Mouse (Mus musculus): ENCODE measurements around the gene Phactr2. TPM values are rescaled to one million over a fixed set of nuclear protein-coding genes. Genes with fewer than 3 reads are reported as not detected.

The Phactr2 gene
- polyA plus RNA-seq, 1 experiment from 2014 or later, result 41.5 TPM

- H3K9ac ChIP-seq (ENCODE audit: low read depth, low read length), result no peak overlapping the region
- H3K9me3 ChIP-seq (ENCODE audit: control insufficient read depth, low read length), result no peaks in the 10 kb centered on the region
- WGBS, result 61% methylated on average over 10 of the region's 10 CpGs
- no peak for ATAC-seq (ENCODE audit: low FRiP score, low TSS enrichment)
- no peaks in the 10 kb centered on the region for H3K27me3 ChIP-seq (ENCODE audit: control insufficient read depth, insufficient read depth, low read length)
- no peak overlapping the region for H3K4me3 ChIP-seq (ENCODE audit: low read length)
- no peaks in the 10 kb centered on the region for H3K36me3 ChIP-seq (ENCODE audit: control insufficient read depth, insufficient read depth, low read length)
- H3K4me2 ChIP-seq (replicated peaks; ENCODE audit: low read depth, low read length), result no peak overlapping the region
- H3K27ac ChIP-seq (ENCODE audit: low read depth, low read length), result no peak overlapping the region; the same call in 1 of the 2 replicates
- H3K4me1 ChIP-seq (ENCODE audit: control insufficient read depth, insufficient read depth, low read length), result 0 out of 2 replicates have a peak, but pooled peaks cover 3% of the 10 kb centered on the region
Measured at GRCm38 (mm10) chr10:13438118-13438821, 35.9 kb downstream of the Phactr2 start.

- ATAC-seq (ENCODE audit: low FRiP score, low TSS enrichment), result no peak
- Histone ChIP-seq H3K9me3 (ENCODE audit: control insufficient read depth, low read length) (no peaks in the 10 kb centered on the region), H3K36me3 (ENCODE audit: control insufficient read depth, insufficient read depth, low read length) (no peaks in the 10 kb centered on the region), H3K9ac (ENCODE audit: low read depth, low read length) (no peak overlapping the region), H3K27ac (ENCODE audit: low read depth, low read length) (peak overlapping the region; percentile 59; the same call in 1 of the 2 replicates), H3K4me2 (replicated peaks; ENCODE audit: low read depth, low read length) (no peak overlapping the region), H3K4me3 (ENCODE audit: low read length) (no peak overlapping the region), H3K27me3 (ENCODE audit: control insufficient read depth, insufficient read depth, low read length) (no peaks in the 10 kb centered on the region), H3K4me1 (ENCODE audit: control insufficient read depth, insufficient read depth, low read length) (0 out of 2 replicates have a peak, but pooled peaks cover 3% of the 10 kb centered on the region)
- 86% methylated on average over 9 of the region's 9 CpGs for WGBS
Measured at GRCm38 (mm10) chr10:13437011-13437410, 37.2 kb downstream of the Phactr2 start.

GRCm38 (mm10) chr10:13433016-13433415 lies 41.2 kb downstream of the Phactr2 start:
- Histone ChIP-seq H3K9ac (ENCODE audit: low read depth, low read length) (no peak overlapping the region), H3K27ac (ENCODE audit: low read depth, low read length) (no peak overlapping the region), H3K36me3 (ENCODE audit: control insufficient read depth, insufficient read depth, low read length) (no peaks in the 10 kb centered on the region), H3K4me2 (replicated peaks; ENCODE audit: low read depth, low read length) (no peak overlapping the region), H3K4me3 (ENCODE audit: low read length) (no peak overlapping the region), H3K9me3 (ENCODE audit: control insufficient read depth, low read length) (no peaks in the 10 kb centered on the region), H3K27me3 (ENCODE audit: control insufficient read depth, insufficient read depth, low read length) (no peaks in the 10 kb centered on the region), H3K4me1 (ENCODE audit: control insufficient read depth, insufficient read depth, low read length) (peaks cover 13% of the 10 kb centered on the region)
- WGBS, result 75% methylated on average over 7 of the region's 7 CpGs
- no peak for ATAC-seq (ENCODE audit: low FRiP score, low TSS enrichment)

GRCm38 (mm10) chr10:13431641-13432540 lies 42.3 kb downstream of the Phactr2 start:
- WGBS, result 27% methylated on average over 8 of the region's 8 CpGs
- Histone ChIP-seq H3K9ac (ENCODE audit: low read depth, low read length) (no peak overlapping the region), H3K4me1 (ENCODE audit: control insufficient read depth, insufficient read depth, low read length) (peaks cover 13% of the 10 kb centered on the region), H3K36me3 (ENCODE audit: control insufficient read depth, insufficient read depth, low read length) (no peaks in the 10 kb centered on the region), H3K9me3 (ENCODE audit: control insufficient read depth, low read length) (no peaks in the 10 kb centered on the region), H3K27ac (ENCODE audit: low read depth, low read length) (peak overlapping the region; percentile 77), H3K27me3 (ENCODE audit: control insufficient read depth, insufficient read depth, low read length) (no peaks in the 10 kb centered on the region), H3K4me2 (replicated peaks; ENCODE audit: low read depth, low read length) (no peak overlapping the region), H3K4me3 (ENCODE audit: low read length) (no peak overlapping the region)
- ATAC-seq (ENCODE audit: low FRiP score, low TSS enrichment), result no peak

GRCm38 (mm10) chr10:13429766-13430165 lies 44.4 kb downstream of the Phactr2 start:
- WGBS, result 14% methylated on average over 5 of the region's 5 CpGs
- H3K27me3 ChIP-seq (ENCODE audit: control insufficient read depth, insufficient read depth, low read length), result no peaks in the 10 kb centered on the region
- ATAC-seq (ENCODE audit: low FRiP score, low TSS enrichment), result no peak
- no peak overlapping the region for H3K9ac ChIP-seq (ENCODE audit: low read depth, low read length)
- H3K4me2 ChIP-seq (replicated peaks; ENCODE audit: low read depth, low read length), result no peak overlapping the region; the same call in 1 of the 2 replicates
- no peaks in the 10 kb centered on the region for H3K36me3 ChIP-seq (ENCODE audit: control insufficient read depth, insufficient read depth, low read length)
- H3K4me1 ChIP-seq (ENCODE audit: control insufficient read depth, insufficient read depth, low read length), result peaks cover 15% of the 10 kb centered on the region
- H3K4me3 ChIP-seq (ENCODE audit: low read length), result no peak overlapping the region
- H3K9me3 ChIP-seq (ENCODE audit: control insufficient read depth, low read length), result no peaks in the 10 kb centered on the region
- no peak overlapping the region for H3K27ac ChIP-seq (ENCODE audit: low read depth, low read length)

DNA sequence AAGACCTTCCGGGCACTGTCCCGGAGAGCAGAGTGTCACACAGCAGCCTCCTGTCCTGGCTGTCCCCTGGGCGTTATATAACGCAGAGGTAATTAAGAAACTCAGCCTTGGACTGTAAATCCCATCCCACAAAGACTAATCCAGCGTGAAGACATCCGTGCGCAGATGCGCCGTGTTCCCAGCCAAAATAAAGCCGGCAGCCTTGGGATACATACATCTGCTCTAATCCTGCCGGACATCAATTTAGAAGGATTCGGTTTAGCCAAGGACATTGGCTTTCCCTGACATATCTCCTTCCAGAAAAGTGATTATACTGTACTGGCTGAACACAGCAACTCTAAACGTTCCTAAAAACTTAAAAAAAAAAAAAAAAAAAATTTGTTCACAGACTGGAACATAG lies 45.0 kb downstream of the Phactr2 start:
- ATAC-seq (ENCODE audit: low FRiP score, low TSS enrichment), result peak; percentile 25; the same call in 1 of the 2 replicates
- WGBS, result 16% methylated on average over 13 of the region's 13 CpGs
- Histone ChIP-seq H3K4me3 (ENCODE audit: low read length) (no peak overlapping the region), H3K9me3 (ENCODE audit: control insufficient read depth, low read length) (no peaks in the 10 kb centered on the region), H3K36me3 (ENCODE audit: control insufficient read depth, insufficient read depth, low read length) (no peaks in the 10 kb centered on the region), H3K9ac (ENCODE audit: low read depth, low read length) (0 out of 2 replicates have a peak overlapping the region, but pooled peaks have one; percentile 31), H3K27me3 (ENCODE audit: control insufficient read depth, insufficient read depth, low read length) (no peaks in the 10 kb centered on the region), H3K27ac (ENCODE audit: low read depth, low read length) (0 out of 2 replicates have a peak overlapping the region, but pooled peaks have one; percentile 11), H3K4me2 (replicated peaks; ENCODE audit: low read depth, low read length) (peak overlapping the region; percentile 33), H3K4me1 (ENCODE audit: control insufficient read depth, insufficient read depth, low read length) (peaks cover 15% of the 10 kb centered on the region)

- ATAC-seq (ENCODE audit: low FRiP score, low TSS enrichment), result no peak
- Histone ChIP-seq H3K4me1 (ENCODE audit: control insufficient read depth, insufficient read depth, low read length) (peaks cover 15% of the 10 kb centered on the region), H3K27ac (ENCODE audit: low read depth, low read length) (no peak overlapping the region), H3K9ac (ENCODE audit: low read depth, low read length) (no peak overlapping the region), H3K9me3 (ENCODE audit: control insufficient read depth, low read length) (no peaks in the 10 kb centered on the region), H3K4me2 (replicated peaks; ENCODE audit: low read depth, low read length) (no peak overlapping the region), H3K27me3 (ENCODE audit: control insufficient read depth, insufficient read depth, low read length) (no peaks in the 10 kb centered on the region), H3K4me3 (ENCODE audit: low read length) (no peak overlapping the region), H3K36me3 (ENCODE audit: control insufficient read depth, insufficient read depth, low read length) (no peaks in the 10 kb centered on the region)
- 83% methylated on average over 7 of the region's 7 CpGs for WGBS
Measured at GRCm38 (mm10) chr10:13428536-13428935, 45.7 kb downstream of the Phactr2 start.

DNA sequence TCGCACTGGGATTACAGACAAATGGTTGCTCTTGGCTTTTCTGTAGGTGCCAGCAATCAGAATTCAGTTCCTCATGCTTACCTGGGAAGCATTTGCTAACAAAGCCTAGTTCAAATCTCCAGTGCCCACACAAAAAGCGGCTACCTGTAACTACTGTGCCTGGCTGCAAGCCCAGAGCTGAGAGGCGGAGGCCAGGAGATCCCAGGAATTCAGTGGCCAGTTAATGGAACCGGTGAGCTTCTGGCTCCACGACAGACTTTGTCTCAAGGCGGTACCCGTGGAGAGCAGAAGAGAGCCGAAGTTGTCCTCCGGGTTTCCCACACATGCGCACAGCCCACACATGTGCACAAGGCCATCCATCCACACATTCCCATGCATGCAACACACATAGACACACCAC lies 46.6 kb downstream of the Phactr2 start:
- H3K4me1 ChIP-seq (ENCODE audit: control insufficient read depth, insufficient read depth, low read length), result peaks cover 15% of the 10 kb centered on the region
- 86% methylated on average over 10 of the region's 10 CpGs for WGBS
- no peak overlapping the region for H3K4me3 ChIP-seq (ENCODE audit: low read length)
- H3K9ac ChIP-seq (ENCODE audit: low read depth, low read length), result no peak overlapping the region
- H3K4me2 ChIP-seq (replicated peaks; ENCODE audit: low read depth, low read length), result no peak overlapping the region
- H3K27me3 ChIP-seq (ENCODE audit: control insufficient read depth, insufficient read depth, low read length), result no peaks in the 10 kb centered on the region
- no peaks in the 10 kb centered on the region for H3K36me3 ChIP-seq (ENCODE audit: control insufficient read depth, insufficient read depth, low read length)
- no peak for ATAC-seq (ENCODE audit: low FRiP score, low TSS enrichment)
- no peak overlapping the region for H3K27ac ChIP-seq (ENCODE audit: low read depth, low read length)
- H3K9me3 ChIP-seq (ENCODE audit: control insufficient read depth, low read length), result no peaks in the 10 kb centered on the region

DNA sequence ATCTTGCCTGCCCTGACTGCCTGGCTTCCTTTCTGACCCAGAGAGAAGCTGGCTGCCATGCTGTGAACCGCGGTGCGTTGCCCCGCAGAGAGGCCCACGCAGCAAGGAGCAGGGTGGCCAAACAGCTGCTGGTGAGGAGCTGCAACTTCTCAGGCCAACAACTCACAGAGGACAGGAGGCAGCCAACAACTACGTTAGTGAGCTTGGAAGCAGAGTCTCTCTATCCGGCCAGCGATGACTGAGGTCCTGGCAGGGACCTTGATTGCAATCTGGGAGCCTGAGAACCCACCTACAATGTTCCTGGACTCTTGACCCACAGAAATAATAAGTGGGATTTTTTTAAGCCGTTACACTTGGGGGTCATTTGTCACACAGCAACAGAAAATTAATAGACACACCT lies 49.0 kb downstream of the Phactr2 start:
- no peak overlapping the region for H3K27ac ChIP-seq (ENCODE audit: low read depth, low read length)
- H3K4me2 ChIP-seq (replicated peaks; ENCODE audit: low read depth, low read length), result no peak overlapping the region
- H3K4me1 ChIP-seq (ENCODE audit: control insufficient read depth, insufficient read depth, low read length), result peaks cover 9% of the 10 kb centered on the region
- ATAC-seq (ENCODE audit: low FRiP score, low TSS enrichment), result no peak
- no peaks in the 10 kb centered on the region for H3K9me3 ChIP-seq (ENCODE audit: control insufficient read depth, low read length)
- no peak overlapping the region for H3K4me3 ChIP-seq (ENCODE audit: low read length)
- 85% methylated on average over 9 of the region's 9 CpGs for WGBS
- no peaks in the 10 kb centered on the region for H3K27me3 ChIP-seq (ENCODE audit: control insufficient read depth, insufficient read depth, low read length)
- H3K9ac ChIP-seq (ENCODE audit: low read depth, low read length), result no peak overlapping the region
- H3K36me3 ChIP-seq (ENCODE audit: control insufficient read depth, insufficient read depth, low read length), result no peaks in the 10 kb centered on the region

Data from kidney, embryonic 14.5 days (tissue).